Mouse (Mus musculus): ENCODE data around the gene Cfap58.

The Cfap58 gene

DNA sequence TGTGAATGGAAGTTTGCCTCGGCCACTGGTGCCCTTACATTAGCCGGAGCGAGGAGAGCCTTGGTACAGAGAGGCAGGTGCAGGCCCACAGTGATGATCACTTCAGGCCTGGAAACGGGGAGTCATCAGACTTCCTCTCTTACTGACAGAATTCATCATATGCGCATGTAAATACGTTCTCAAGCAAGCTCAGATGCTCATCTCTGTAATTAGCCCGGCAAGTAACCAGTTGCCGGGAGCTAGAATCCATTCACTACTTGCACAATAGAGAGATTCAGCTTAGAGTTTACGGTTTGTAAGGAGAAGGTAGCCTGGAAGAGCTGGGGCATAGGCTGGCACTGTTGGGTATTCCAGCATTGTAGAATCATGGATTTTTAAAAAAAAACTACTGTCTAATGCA is 15.7 kb downstream of the Cfap58 start:
- in situ Hi-C loops (cut with MboI; ENCODE audit: unreplicated experiment in 2 of 2) = no loop called here

GRCm38 (mm10) chr19:47958181-47958580 is 20.7 kb downstream of the Cfap58 start:
- in situ Hi-C loops (cut with MboI; ENCODE audit: unreplicated experiment in 2 of 2) = no loop called here

GRCm38 (mm10) chr19:47968993-47969659 is 31.7 kb downstream of the Cfap58 start:
- in situ Hi-C loops (cut with MboI; ENCODE audit: unreplicated experiment in 2 of 2) = no loop called here

DNA sequence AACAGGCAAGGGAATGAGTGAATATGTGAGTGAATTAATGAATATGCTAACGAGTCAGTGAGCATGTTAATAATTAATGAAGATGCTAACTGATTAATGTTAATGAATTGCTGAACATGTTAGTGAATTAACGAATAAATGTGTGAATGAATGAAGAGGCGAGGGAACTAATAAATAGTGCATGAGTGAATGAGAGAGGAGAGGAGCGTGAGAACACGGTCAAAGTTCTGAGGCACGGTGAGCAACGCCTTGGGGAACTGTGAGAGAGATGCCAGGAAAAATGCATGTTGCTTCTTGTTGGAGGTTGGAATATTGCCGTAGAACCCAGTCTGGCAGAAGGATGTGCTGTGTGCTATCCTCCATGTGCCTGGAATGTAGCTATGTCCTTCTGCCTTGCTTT is 33.6 kb downstream of the Cfap58 start:
- in situ Hi-C loops (cut with MboI; ENCODE audit: unreplicated experiment in 2 of 2) = no loop called here

- in situ Hi-C loops (cut with MboI; ENCODE audit: unreplicated experiment in 2 of 2) = no loop called here
Measured at GRCm38 (mm10) chr19:47978109-47978701, 40.7 kb downstream of the Cfap58 start.

GRCm38 (mm10) chr19:47979446-47979845 is 42.0 kb downstream of the Cfap58 start:
- in situ Hi-C loops (cut with MboI; ENCODE audit: unreplicated experiment in 2 of 2) = no loop called here

GRCm38 (mm10) chr19:47980241-47980640 is 42.8 kb downstream of the Cfap58 start:
- in situ Hi-C loops (cut with MboI; ENCODE audit: unreplicated experiment in 2 of 2) = no loop called here

DNA sequence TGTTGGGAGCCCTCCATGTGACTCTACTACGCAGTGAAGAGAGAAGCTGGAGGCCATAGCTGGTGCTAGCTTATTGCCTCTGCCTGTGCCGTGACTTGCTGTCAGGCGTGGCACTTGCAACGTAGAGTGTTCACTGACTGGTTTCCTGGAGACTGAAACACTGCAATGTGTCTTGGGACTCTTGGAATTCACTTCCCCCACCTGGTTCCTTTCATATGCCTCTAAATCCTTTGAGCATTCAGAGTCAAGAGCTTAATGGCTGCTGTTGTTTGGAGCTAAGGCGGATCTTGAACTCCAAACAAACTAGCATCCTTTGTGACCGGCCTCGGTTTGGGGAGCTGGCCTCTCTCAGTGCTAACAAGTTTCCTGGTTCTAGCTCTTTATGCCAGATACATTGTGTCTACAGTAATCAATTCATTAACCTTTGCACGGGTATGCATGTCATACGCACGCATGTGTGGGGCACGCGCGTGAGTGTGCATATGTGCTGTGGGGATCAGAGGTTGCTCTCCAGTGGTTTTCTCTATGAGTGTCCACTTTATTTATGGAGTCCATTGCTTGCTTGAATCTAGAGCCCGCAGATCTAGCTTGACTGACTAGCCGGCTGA is 48.2 kb downstream of the Cfap58 start:
- in situ Hi-C loops (cut with MboI; ENCODE audit: unreplicated experiment in 2 of 2) = no loop called here

DNA sequence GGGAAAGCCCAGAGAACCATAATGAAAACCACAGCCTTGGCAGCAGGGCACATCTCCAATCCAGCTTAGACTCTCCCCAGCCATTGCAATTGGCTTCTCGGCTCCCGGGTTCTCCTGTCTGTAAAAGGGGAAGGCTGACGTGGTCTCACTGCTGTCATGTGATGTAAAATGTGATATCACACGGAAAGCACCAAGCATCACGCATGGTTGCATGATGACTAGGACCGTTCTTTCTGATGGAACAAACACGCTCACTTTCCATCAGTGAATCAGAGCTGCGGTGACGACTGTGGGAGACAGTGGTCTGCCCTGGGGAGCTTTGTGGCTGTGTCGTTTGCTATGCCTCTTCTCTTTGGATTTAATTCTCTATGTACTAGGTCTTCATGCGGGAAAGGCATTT is 50.5 kb downstream of the Cfap58 start:
- in situ Hi-C loops (cut with MboI; ENCODE audit: unreplicated experiment in 2 of 2) = no loop called here

- in situ Hi-C loops (cut with MboI; ENCODE audit: unreplicated experiment in 2 of 2) = no loop called here
Measured at GRCm38 (mm10) chr19:47988456-47988855, 51.0 kb downstream of the Cfap58 start.

DNA sequence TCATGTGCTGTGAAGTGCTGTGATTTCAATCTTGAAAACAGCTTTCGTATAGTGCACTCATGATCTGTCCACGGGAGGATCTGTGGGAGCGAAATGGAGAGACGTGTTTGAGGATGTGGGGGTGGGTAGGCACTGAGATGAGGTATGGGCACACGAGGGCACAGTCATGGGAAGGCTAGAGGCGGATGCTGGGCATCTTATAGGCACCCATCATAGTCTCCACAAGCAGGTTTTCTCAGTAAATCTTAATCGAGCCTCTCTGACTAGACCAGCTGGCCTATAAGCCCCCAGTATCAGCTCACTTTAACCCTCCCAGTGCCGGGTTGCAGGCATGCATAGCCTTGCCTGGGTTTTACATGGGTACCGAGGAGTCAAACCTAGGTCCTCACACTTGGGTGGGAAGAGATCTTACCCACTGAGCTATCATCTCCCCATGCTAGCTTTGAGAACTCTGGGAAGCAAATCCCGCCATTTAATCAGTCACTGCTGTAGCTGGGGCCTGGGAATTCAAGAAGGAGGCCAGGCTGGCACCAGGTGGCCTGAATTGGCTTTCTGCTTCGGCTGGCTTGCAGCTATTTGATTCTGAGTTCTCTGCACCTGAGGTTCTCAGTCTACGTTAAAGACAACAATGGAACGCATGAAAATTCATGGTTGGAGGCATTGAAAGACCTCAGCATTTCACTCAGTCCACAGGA is 51.6 kb downstream of the Cfap58 start:
- in situ Hi-C loops (cut with MboI; ENCODE audit: unreplicated experiment in 2 of 2) = no loop called here

DNA sequence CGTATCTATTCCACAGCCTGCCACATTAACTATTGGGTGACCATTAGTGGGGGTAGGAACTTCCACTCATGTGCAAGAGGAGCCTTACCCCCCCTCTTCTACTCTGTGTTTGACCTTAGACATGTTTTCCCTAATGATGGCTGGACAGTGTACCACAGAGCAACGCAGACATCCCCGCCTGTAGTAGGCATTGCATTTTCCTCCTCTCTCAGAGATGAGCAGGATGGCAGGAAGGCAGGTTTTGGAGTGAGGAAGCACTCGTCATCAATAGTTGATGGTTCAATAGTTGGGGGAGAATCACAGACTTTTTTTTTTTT is 52.1 kb downstream of the Cfap58 start:
- in situ Hi-C loops (cut with MboI; ENCODE audit: unreplicated experiment in 2 of 2) = no loop called here

- in situ Hi-C loops (cut with MboI; ENCODE audit: unreplicated experiment in 2 of 2) = no loop called here
Measured at GRCm38 (mm10) chr19:48001240-48001639, 63.8 kb downstream of the Cfap58 start.

- in situ Hi-C loops (cut with MboI; ENCODE audit: unreplicated experiment in 2 of 2) = no loop called here
Measured at GRCm38 (mm10) chr19:48001774-48002173, 64.3 kb downstream of the Cfap58 start.

DNA sequence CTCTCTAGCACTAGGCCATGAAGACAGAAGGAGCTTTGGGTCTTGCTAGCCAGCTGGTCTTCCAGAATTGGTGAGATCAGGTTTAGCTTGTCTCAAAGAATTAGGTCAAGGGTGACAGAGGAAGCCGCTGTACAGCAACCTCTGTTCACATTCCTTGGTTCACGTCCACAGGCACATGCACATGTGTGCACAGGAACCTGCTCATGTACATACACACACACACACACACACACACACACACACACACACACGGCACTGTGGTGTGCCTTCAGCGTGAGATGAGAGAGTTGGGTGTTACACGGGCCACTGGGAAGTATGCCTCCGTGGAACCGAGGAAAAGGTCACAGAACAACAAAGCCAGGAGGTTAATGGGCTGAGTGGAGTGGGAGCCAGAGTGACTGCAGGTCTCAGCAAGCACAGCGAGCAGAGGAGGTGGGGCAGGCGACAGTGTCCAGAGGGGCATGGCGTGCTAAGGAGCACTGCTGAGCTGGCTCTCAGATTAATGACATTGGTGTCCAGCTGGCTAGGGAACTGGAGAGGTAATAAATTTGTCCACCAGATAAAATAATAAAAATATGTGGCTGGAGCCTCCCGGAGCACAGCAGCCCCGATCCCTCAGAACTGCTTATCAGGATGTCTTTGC is 71.4 kb downstream of the Cfap58 start:
- in situ Hi-C loops (cut with MboI; ENCODE audit: unreplicated experiment in 2 of 2) = no loop called here

- in situ Hi-C loops (cut with MboI; ENCODE audit: unreplicated experiment in 2 of 2) = no loop called here
Measured at GRCm38 (mm10) chr19:48009586-48010331, 72.3 kb downstream of the Cfap58 start.

GRCm38 (mm10) chr19:48020103-48020502 is 82.6 kb downstream of the Cfap58 start:
- in situ Hi-C loops (cut with MboI; ENCODE audit: unreplicated experiment in 2 of 2) = no loop called here

- in situ Hi-C loops (cut with MboI; ENCODE audit: unreplicated experiment in 2 of 2) = no loop called here
Measured at GRCm38 (mm10) chr19:48021435-48021834, 84.0 kb downstream of the Cfap58 start.

DNA sequence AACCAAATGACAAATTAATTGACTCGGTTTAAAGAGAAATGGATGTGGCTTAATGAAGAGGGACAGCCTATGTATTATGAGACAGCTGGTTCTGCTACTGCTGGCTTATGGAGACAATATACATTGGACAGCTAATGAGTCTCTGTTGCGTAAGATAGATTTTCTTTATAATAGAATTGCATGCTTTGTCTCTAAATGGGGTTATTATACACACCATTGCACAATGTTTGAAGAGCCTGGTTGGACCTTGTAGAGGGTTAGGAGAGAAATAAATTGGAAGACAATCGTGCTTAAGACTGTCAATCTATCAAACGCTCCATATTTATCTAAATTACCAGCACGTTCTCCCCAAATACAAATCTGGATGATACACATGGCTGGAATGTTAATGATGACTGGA is 85.3 kb downstream of the Cfap58 start:
- in situ Hi-C loops (cut with MboI; ENCODE audit: unreplicated experiment in 2 of 2) = no loop called here

- in situ Hi-C loops (cut with MboI; ENCODE audit: unreplicated experiment in 2 of 2) = no loop called here
Measured at GRCm38 (mm10) chr19:48023726-48024125, 86.3 kb downstream of the Cfap58 start.

- in situ Hi-C loops (cut with MboI; ENCODE audit: unreplicated experiment in 2 of 2) = no loop called here
Measured at GRCm38 (mm10) chr19:48025366-48025765, 87.9 kb downstream of the Cfap58 start.

Data from v-Abl transformed pro-B cells (cell line).